Mouse (Mus musculus) T-helper 17 cell (primary cell): ENCODE data around the gene Syt2.

Experiments
- in situ Hi-C, 2 experiments: fragments of 300-600 bp; cut with MboI, MseI; formaldehyde crosslinking; loops; 1 replicate in 1 of 2; 2 replicates in 1 of 2; pipeline ENCODE4 v1.15.1; 2025; ENCODE audit warnings: high pct_unique_total_duplicates in 2 of 2

The Syt2 gene

DNA sequence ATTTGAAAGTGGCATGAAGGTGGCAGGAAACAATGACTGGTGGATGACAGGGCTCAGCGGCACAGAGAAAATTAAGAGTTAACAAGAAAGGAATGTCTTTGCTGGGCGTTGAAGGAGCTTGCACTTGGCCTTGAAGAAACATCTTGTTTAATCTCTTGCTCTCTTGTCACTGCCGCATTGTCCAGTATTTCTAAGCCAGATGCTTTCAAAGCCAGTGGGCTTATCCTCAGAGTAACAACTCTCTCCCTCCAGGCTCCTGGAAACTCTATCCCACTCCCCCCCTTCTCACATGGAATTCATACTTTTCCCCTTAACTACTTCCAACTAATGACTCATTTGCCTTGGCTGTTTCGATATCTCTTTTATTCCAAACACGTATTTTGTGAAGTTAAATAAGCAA lies 157.9 kb downstream of the Syt2 start:
- in situ Hi-C loops: no loop called here

DNA sequence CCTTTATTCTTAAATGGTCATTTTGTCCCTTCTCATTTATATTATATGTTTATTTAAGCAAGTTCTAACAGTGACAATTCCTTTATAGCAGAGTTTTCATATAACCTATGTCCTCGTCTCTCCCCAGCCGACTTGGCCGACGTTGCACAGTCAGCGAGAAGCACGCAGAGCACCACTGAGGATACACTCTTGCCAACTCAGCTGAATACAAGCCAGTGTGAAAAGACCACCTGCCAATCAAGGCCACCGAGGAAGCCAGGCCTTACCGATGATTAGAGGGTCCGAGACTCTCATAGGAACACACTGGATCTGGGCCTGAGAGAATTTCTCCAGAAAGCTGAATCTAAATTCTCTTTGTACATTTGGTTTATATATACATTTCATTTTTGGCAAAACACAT lies 159.0 kb downstream of the Syt2 start:
- in situ Hi-C loops: no loop called here
